In genomic region chr3:152990787-152991186, GRCm38 (mm10) we compare ENCODE assay signal across 22 mouse cellular contexts. TPM values are rescaled to one million over a fixed set of nuclear protein-coding genes. Genes with fewer than 3 reads are reported as not detected.
DNase-seq lines count a peak whose midpoint lies in the region; ATAC-seq and TF ChIP-seq lines count a peak whose summit lies in the region.
"Had no signal": no experiment of that assay in that cellular context is flagged by ENCODE, and none has a peak within 500 bp of the region (broad histone marks: within the 10 kb centered on the region; RNA-seq: fewer than 3 reads in every experiment).

No protein-coding gene starts in this region.

- H3K4me2 ChIP-seq in forebrain, embryonic 14.5 days (ENCODE audit: low read length) = no peak overlapping the region
- H3K4me2 ChIP-seq in forebrain, embryonic 13.5 days = no peak overlapping the region
- H3K4me2 ChIP-seq in forebrain, postnatal 0 days (ENCODE audit: low read depth) = no peak overlapping the region
- no peak overlapping the region for H3K4me2 ChIP-seq in forebrain, embryonic 12.5 days
- H3K4me2 ChIP-seq: embryonic facial prominence, embryonic 12.5 days had no signal

- ATAC-seq in forebrain, embryonic 14.5 days = peak; percentile 20; the same call in 1 of the 2 replicates
- ATAC-seq in forebrain, embryonic 13.5 days = no peak
- peak; percentile 71 for ATAC-seq in forebrain, postnatal 0 days
- no peak for ATAC-seq in forebrain, embryonic 12.5 days (ENCODE audit: low FRiP score)
- ATAC-seq: activated CD4-positive, CD25-positive, alpha-beta regulatory T cell, adult 4 months; CD4-positive, CD25-positive, alpha-beta regulatory T cell, adult 4 months; Patski had no signal

- H3K27me3 ChIP-seq in forebrain, embryonic 14.5 days (replicated peaks; ENCODE audit: control insufficient read depth, insufficient read depth, low read length) = no peaks in the 10 kb centered on the region
- H3K27me3 ChIP-seq in forebrain, embryonic 13.5 days = no peaks in the 10 kb centered on the region
- no peaks in the 10 kb centered on the region for H3K27me3 ChIP-seq in forebrain, postnatal 0 days (ENCODE audit: insufficient read depth, low read length)
- H3K27me3 ChIP-seq in forebrain, embryonic 12.5 days = no peaks in the 10 kb centered on the region
- H3K27me3 ChIP-seq: CH12.LX; embryonic facial prominence, embryonic 12.5 days; Patski had no signal

- H3K4me3 ChIP-seq in forebrain, embryonic 14.5 days (ENCODE audit: low read depth, low read length) = no peak overlapping the region
- H3K4me3 ChIP-seq in forebrain, embryonic 13.5 days = no peak overlapping the region
- H3K4me3 ChIP-seq in forebrain, postnatal 0 days (ENCODE audit: low read depth, low read length) = no peak overlapping the region
- H3K4me3 ChIP-seq in forebrain, embryonic 12.5 days (replicated peaks) = no peak overlapping the region
- H3K4me3 ChIP-seq: embryonic facial prominence, embryonic 10.5 days; embryonic facial prominence, embryonic 12.5 days had no signal

- no peaks in the 10 kb centered on the region for H3K36me3 ChIP-seq in forebrain, embryonic 14.5 days (ENCODE audit: control insufficient read depth, insufficient read depth, low read length)
- no peaks in the 10 kb centered on the region for H3K36me3 ChIP-seq in forebrain, embryonic 13.5 days (ENCODE audit: poor library complexity, severe bottlenecking)
- H3K36me3 ChIP-seq in forebrain, postnatal 0 days (ENCODE audit: insufficient read depth) = no peaks in the 10 kb centered on the region
- H3K36me3 ChIP-seq in forebrain, embryonic 12.5 days (replicated peaks) = no peaks in the 10 kb centered on the region
- H3K36me3 ChIP-seq: embryonic facial prominence, embryonic 10.5 days; embryonic facial prominence, embryonic 12.5 days; G1E had no signal

- H3K27ac ChIP-seq in forebrain, embryonic 14.5 days (ENCODE audit: low read depth, low read length) = no peak overlapping the region
- H3K27ac ChIP-seq in forebrain, embryonic 13.5 days = no peak overlapping the region
- H3K27ac ChIP-seq in forebrain, postnatal 0 days (ENCODE audit: low read depth, low read length) = no peak overlapping the region
- H3K27ac ChIP-seq in forebrain, embryonic 12.5 days = no peak overlapping the region
- H3K27ac ChIP-seq: embryonic facial prominence, embryonic 10.5 days; embryonic facial prominence, embryonic 12.5 days had no signal

- no peak for DNase-seq in forebrain, embryonic 14.5 days (ENCODE audit: low spot score)
- DNase-seq in forebrain, postnatal 0 days = no peak
- DNase-seq in layer of hippocampus, adult 9-11 months = peak; percentile 40
- no peak for DNase-seq in layer of hippocampus, postnatal 10 days (ENCODE audit: low spot score in 2 of 2)
- DNase-seq: adrenal gland, adult 8-10 months; adrenal gland, postnatal 14 days; adrenal gland, postnatal 36 days; B cell, adult 2 months; cerebellum, adult 11-12 months; cerebellum, adult 2 months; cerebellum, adult 9-10 months; cerebellum, postnatal 10 days; cerebellum, postnatal 25 days had no signal

- WGBS in forebrain, embryonic 14.5 days = 87% methylated on average over 2 of the region's 2 CpGs
- WGBS in forebrain, embryonic 13.5 days = 91% methylated on average over 2 of the region's 2 CpGs
- 80% methylated on average over 2 of the region's 2 CpGs for WGBS in forebrain, postnatal 0 days
- 91% methylated on average over 2 of the region's 2 CpGs for WGBS in forebrain, embryonic 12.5 days

- H3K9ac ChIP-seq in forebrain, embryonic 14.5 days (ENCODE audit: low read length) = no peak overlapping the region
- H3K9ac ChIP-seq in forebrain, embryonic 13.5 days = no peak overlapping the region
- H3K9ac ChIP-seq in forebrain, postnatal 0 days = no peak overlapping the region
- no peak overlapping the region for H3K9ac ChIP-seq in forebrain, embryonic 12.5 days
- H3K9ac ChIP-seq: embryonic facial prominence, embryonic 12.5 days had no signal

- no peaks in the 10 kb centered on the region for H3K9me3 ChIP-seq in forebrain, embryonic 14.5 days (replicated peaks; ENCODE audit: control insufficient read depth, low read length)
- no peaks in the 10 kb centered on the region for H3K9me3 ChIP-seq in forebrain, embryonic 13.5 days (replicated peaks)
- no peaks in the 10 kb centered on the region for H3K9me3 ChIP-seq in forebrain, postnatal 0 days (ENCODE audit: low read length)
- no peaks in the 10 kb centered on the region for H3K9me3 ChIP-seq in forebrain, embryonic 12.5 days
- H3K9me3 ChIP-seq: embryonic facial prominence, embryonic 10.5 days; embryonic facial prominence, embryonic 12.5 days; G1E had no signal

- no peaks in the 10 kb centered on the region for H3K4me1 ChIP-seq in forebrain, embryonic 14.5 days (ENCODE audit: control insufficient read depth, insufficient read depth, low read length)
- no peaks in the 10 kb centered on the region for H3K4me1 ChIP-seq in forebrain, embryonic 13.5 days
- no peaks in the 10 kb centered on the region for H3K4me1 ChIP-seq in forebrain, postnatal 0 days (ENCODE audit: insufficient read depth)
- no peaks in the 10 kb centered on the region for H3K4me1 ChIP-seq in forebrain, embryonic 12.5 days
- H3K4me1 ChIP-seq: embryonic facial prominence, embryonic 10.5 days; embryonic facial prominence, embryonic 12.5 days had no signal

- TF ChIP-seq CTCF in forebrain, postnatal 0 days (IDR thresholded peaks at IDR 0.05; ENCODE audit: low read depth) = no peak

RNA-seq across cellular contexts. Expression of gene St6galnac5, which starts 8.7 kb away (rescaled TPM):
- 8.4 and 16.7 TPM in 2 replicates for polyA plus RNA-seq in forebrain, embryonic 14.5 days (2014; fragmentation: Nextera tagmentation; extraction: Ambion mirVana)
- 5.7 and 6.7 TPM in 2 replicates for polyA plus RNA-seq in forebrain, embryonic 13.5 days (2015; fragmentation: Nextera tagmentation; extraction: Ambion mirVana)
- 23.9 and 26.8 TPM in 2 replicates for total RNA-seq in forebrain, postnatal 0 days (2014; rRNA removed)
- 23.4 and 38.3 TPM in 2 replicates for polyA plus RNA-seq in forebrain, postnatal 0 days (2015; fragmentation: Nextera tagmentation; extraction: Ambion mirVana)
- polyA plus RNA-seq in forebrain, embryonic 12.5 days (2016; fragmentation: Nextera tagmentation; extraction: Ambion mirVana) = 2.8 and 3.4 TPM in 2 replicates
- 100 to 1,000 TPM; 147 to 149 TPM for total RNA-seq in layer of hippocampus, postnatal 10 days (2021)
- total RNA-seq: CH12.LX had no signal
- polyA plus RNA-seq: CD4-positive, CD25-positive, alpha-beta regulatory T cell, adult 4 months; G1E had no signal

Comparison
In these comparisons a context has a peak if more than half of its experiments do, and no peak if none do; other contexts are left out.
1. ATAC-seq: peak in forebrain, embryonic 14.5 days (single experiment) and forebrain, postnatal 0 days (single experiment); none in forebrain, embryonic 13.5 days (single experiment) and forebrain, embryonic 12.5 days (single experiment).